ENCODE assay signal across 12 mouse cellular contexts in genomic region chr11:113708629-113709213, GRCm38 (mm10). TPM values are rescaled to one million over a fixed set of nuclear protein-coding genes. Genes with fewer than 3 reads are reported as not detected.
DNase-seq lines count a peak whose midpoint lies in the region; ATAC-seq and TF ChIP-seq lines count a peak whose summit lies in the region.
"Had no signal": no experiment of that assay in that cellular context is flagged by ENCODE, and none has a peak within 500 bp of the region (broad histone marks: within the 10 kb centered on the region; RNA-seq: fewer than 3 reads in every experiment).

No protein-coding gene starts in this region.

- no peak overlapping the region for H3K27ac ChIP-seq in heart, embryonic 12.5 days (ENCODE audit: poor library complexity, severe bottlenecking)
- no peak overlapping the region for H3K27ac ChIP-seq in heart, adult 2 months
- H3K27ac ChIP-seq in midbrain, embryonic 12.5 days (replicated peaks) = no peak overlapping the region
- no peak overlapping the region for H3K27ac ChIP-seq in midbrain, postnatal 0 days (ENCODE audit: low read depth, low read length)
- H3K27ac ChIP-seq in embryonic facial prominence, embryonic 15.5 days (replicated peaks) = peak overlapping the region; percentile 48; the same call in 1 of the 2 replicates
- H3K27ac ChIP-seq: hindbrain, embryonic 13.5 days; limb, embryonic 15.5 days had no signal

- no peak for TF ChIP-seq CTCF in heart, adult 2 months (IDR thresholded peaks at IDR 0.05)
- no peak for TF ChIP-seq CTCF in midbrain, postnatal 0 days (IDR thresholded peaks at IDR 0.05)

- whole genome bisulfite sequencing in heart, embryonic 12.5 days = 53% methylated on average over 19 of the region's 19 CpGs
- WGBS in heart, adult 2 months = 85% methylated on average over 19 of the region's 19 CpGs
- 47% methylated on average over 19 of the region's 19 CpGs for WGBS in midbrain, embryonic 12.5 days
- WGBS in midbrain, postnatal 0 days = 67% methylated on average over 19 of the region's 19 CpGs
- WGBS in embryonic facial prominence, embryonic 15.5 days = 51% methylated on average over 19 of the region's 19 CpGs

- no peak for TF ChIP-seq POLR2A in heart, adult 2 months (IDR thresholded peaks at IDR 0.05; ENCODE audit: insufficient read depth, low read depth, low read length)

- no peaks in the 10 kb centered on the region for H3K79me2 ChIP-seq in heart, adult 2 months (replicated peaks; ENCODE audit: control insufficient read depth, insufficient read depth, low read length)

- peaks cover 14% of the 10 kb centered on the region; the same call in 1 of the 2 replicates for H3K27me3 ChIP-seq in heart, embryonic 12.5 days (replicated peaks)
- no peaks in the 10 kb centered on the region for H3K27me3 ChIP-seq in heart, adult 2 months (ENCODE audit: control insufficient read depth, insufficient read depth, low read length)
- H3K27me3 ChIP-seq in midbrain, embryonic 12.5 days = peaks cover 22% of the 10 kb centered on the region
- H3K27me3 ChIP-seq in midbrain, postnatal 0 days (ENCODE audit: insufficient read depth, low read length) = no peaks in the 10 kb centered on the region
- H3K27me3 ChIP-seq in embryonic facial prominence, embryonic 15.5 days = no peaks in the 10 kb centered on the region
- H3K27me3 ChIP-seq: limb, embryonic 15.5 days had no signal

- H3K36me3 ChIP-seq in heart, embryonic 12.5 days = peaks cover 9% of the 10 kb centered on the region; the same call in 1 of the 2 replicates
- no peaks in the 10 kb centered on the region for H3K36me3 ChIP-seq in heart, adult 2 months (ENCODE audit: control insufficient read depth, insufficient read depth, low read length)
- peaks cover 9% of the 10 kb centered on the region; the same call in 1 of the 2 replicates for H3K36me3 ChIP-seq in midbrain, embryonic 12.5 days
- no peaks in the 10 kb centered on the region for H3K36me3 ChIP-seq in midbrain, postnatal 0 days (ENCODE audit: insufficient read depth, low read length)
- H3K36me3 ChIP-seq in embryonic facial prominence, embryonic 15.5 days = no peaks in the 10 kb centered on the region
- H3K36me3 ChIP-seq: limb, embryonic 15.5 days had no signal

- peaks cover 23% of the 10 kb centered on the region for H3K4me1 ChIP-seq in heart, embryonic 12.5 days (replicated peaks)
- peaks cover 10% of the 10 kb centered on the region for H3K4me1 ChIP-seq in heart, adult 2 months (ENCODE audit: control insufficient read depth, insufficient read depth, low read length)
- H3K4me1 ChIP-seq in midbrain, embryonic 12.5 days = peaks cover 23% of the 10 kb centered on the region
- H3K4me1 ChIP-seq in midbrain, postnatal 0 days (ENCODE audit: insufficient read depth, low read length) = peaks cover 3% of the 10 kb centered on the region
- peaks cover 32% of the 10 kb centered on the region for H3K4me1 ChIP-seq in embryonic facial prominence, embryonic 15.5 days

- peaks cover 3% of the 10 kb centered on the region for H3K9me3 ChIP-seq in heart, embryonic 12.5 days (replicated peaks)
- H3K9me3 ChIP-seq in midbrain, embryonic 12.5 days = no peaks in the 10 kb centered on the region
- H3K9me3 ChIP-seq in midbrain, postnatal 0 days (ENCODE audit: low read length) = no peaks in the 10 kb centered on the region
- no peaks in the 10 kb centered on the region for H3K9me3 ChIP-seq in embryonic facial prominence, embryonic 15.5 days (replicated peaks)
- H3K9me3 ChIP-seq: hindbrain, embryonic 13.5 days; limb, embryonic 15.5 days had no signal

- no peak for TF ChIP-seq EP300 in heart, adult 2 months (IDR thresholded peaks at IDR 0.05; ENCODE audit: insufficient read depth, low read depth, low read length)

- no peak for ATAC-seq in heart, embryonic 12.5 days (ENCODE audit: insufficient number of reproducible peaks, low FRiP score)
- ATAC-seq in midbrain, embryonic 12.5 days (ENCODE audit: low FRiP score, low read depth) = no peak
- ATAC-seq in midbrain, postnatal 0 days (ENCODE audit: low FRiP score) = no peak
- no peak for ATAC-seq in embryonic facial prominence, embryonic 15.5 days (ENCODE audit: insufficient number of reproducible peaks, low FRiP score, low TSS enrichment, low read depth)
- ATAC-seq in frontal cortex, adult (ENCODE audit: low TSS enrichment) = no peak

- H3K9ac ChIP-seq in heart, embryonic 12.5 days = no peak overlapping the region; the same call in 1 of the 2 replicates
- H3K9ac ChIP-seq in heart, adult 2 months (ENCODE audit: low read depth, low read length) = no peak overlapping the region
- H3K9ac ChIP-seq in midbrain, embryonic 12.5 days (replicated peaks) = peak overlapping the region; percentile 7; the same call in 1 of the 2 replicates
- H3K9ac ChIP-seq in midbrain, postnatal 0 days (replicated peaks; ENCODE audit: low read length, poor library complexity, severe bottlenecking) = no peak overlapping the region
- H3K9ac ChIP-seq in embryonic facial prominence, embryonic 15.5 days = no peak overlapping the region
- H3K9ac ChIP-seq: limb, embryonic 15.5 days had no signal

- H3K4me2 ChIP-seq in heart, embryonic 12.5 days = peak overlapping the region; percentile 21; the same call in 1 of the 2 replicates
- H3K4me2 ChIP-seq in midbrain, embryonic 12.5 days (replicated peaks) = no peak overlapping the region
- no peak overlapping the region for H3K4me2 ChIP-seq in midbrain, postnatal 0 days (ENCODE audit: low read depth, low read length, poor library complexity, severe bottlenecking)
- H3K4me2 ChIP-seq in embryonic facial prominence, embryonic 15.5 days (replicated peaks) = 0 out of 2 replicates have a peak overlapping the region, but pooled peaks have one; percentile 8
- H3K4me2 ChIP-seq: hindbrain, embryonic 13.5 days had no signal

- intact Hi-C loops in heart, adult 2 months (cut with DNase I) = no loop called here

- H3K4me3 ChIP-seq in heart, embryonic 12.5 days = no peak overlapping the region
- H3K4me3 ChIP-seq in heart, adult 2 months = no peak overlapping the region
- no peak overlapping the region for H3K4me3 ChIP-seq in midbrain, embryonic 12.5 days
- no peak overlapping the region for H3K4me3 ChIP-seq in midbrain, postnatal 0 days (ENCODE audit: low read depth, low read length)
- H3K4me3 ChIP-seq in embryonic facial prominence, embryonic 15.5 days (replicated peaks) = no peak overlapping the region
- H3K4me3 ChIP-seq: hindbrain, embryonic 13.5 days; limb, embryonic 15.5 days had no signal

- no peak for DNase-seq in heart, adult 2 months
- DNase-seq in midbrain, postnatal 0 days (ENCODE audit: low spot score) = no peak
- DNase-seq in ES-CJ7 (ENCODE audit: low read depth, low spot score) = peak; percentile 29
- DNase-seq in cerebellum, adult 8-10 months = no peak
- DNase-seq: cerebellum, adult 2 months had no signal

RNA-seq across cellular contexts. Expression of gene Cpsf4l, which starts 1.1 kb away (rescaled TPM):
- not detected in 2 replicates for polyA plus RNA-seq in heart, embryonic 12.5 days (2016; fragmentation: Nextera tagmentation; extraction: Ambion mirVana)
- total RNA-seq in heart, adult 2 months (2021) = not detected
- 0.18 TPM in 1 of 2 replicates, not detected in the other for polyA plus RNA-seq in heart, adult 2 months (2012; rRNA removed)
- polyA plus RNA-seq in midbrain, embryonic 12.5 days (2016; fragmentation: Nextera tagmentation; extraction: Ambion mirVana) = 0.48 and 0.50 TPM in 2 replicates
- 0.22 TPM in 1 of 2 replicates, not detected in the other for total RNA-seq in midbrain, postnatal 0 days (2014; rRNA removed)
- 0.20 TPM in 2 replicates for polyA plus RNA-seq in midbrain, postnatal 0 days (2015; fragmentation: Nextera tagmentation; extraction: Ambion mirVana)
- polyA plus RNA-seq in embryonic facial prominence, embryonic 15.5 days (2015; fragmentation: Nextera tagmentation; extraction: Ambion mirVana) = 1.6 and 2.1 TPM in 2 replicates
- polyA plus RNA-seq: spleen, adult 2 months had no signal

RNA-seq across cellular contexts. Expression of gene D11Wsu47e, which starts 24.5 kb away (rescaled TPM):
- 19.0 and 20.7 TPM in 2 replicates for polyA plus RNA-seq in heart, embryonic 12.5 days (2016; fragmentation: Nextera tagmentation; extraction: Ambion mirVana)
- 1 to 10 TPM; 5.8 to 6.4 TPM for total RNA-seq in heart, adult 2 months (2021)
- 4.7 and 7.8 TPM in 2 replicates for polyA plus RNA-seq in heart, adult 2 months (2012; rRNA removed)
- 24.3 and 26.2 TPM in 2 replicates for polyA plus RNA-seq in midbrain, embryonic 12.5 days (2016; fragmentation: Nextera tagmentation; extraction: Ambion mirVana)
- 19.5 and 26.8 TPM in 2 replicates for total RNA-seq in midbrain, postnatal 0 days (2014; rRNA removed)
- 27.8 and 27.9 TPM in 2 replicates for polyA plus RNA-seq in midbrain, postnatal 0 days (2015; fragmentation: Nextera tagmentation; extraction: Ambion mirVana)
- polyA plus RNA-seq in embryonic facial prominence, embryonic 15.5 days (2015; fragmentation: Nextera tagmentation; extraction: Ambion mirVana) = 19.2 and 19.6 TPM in 2 replicates

RNA-seq across cellular contexts. Expression of gene Fam104a, which starts 24.8 kb away (rescaled TPM):
- polyA plus RNA-seq in heart, embryonic 12.5 days (2016; fragmentation: Nextera tagmentation; extraction: Ambion mirVana) = 53.0 and 53.3 TPM in 2 replicates
- 10 to 100 TPM; 15.3 to 16.4 TPM for total RNA-seq in heart, adult 2 months (2021)
- 10.7 and 12.4 TPM in 2 replicates for polyA plus RNA-seq in heart, adult 2 months (2012; rRNA removed)
- 49.5 and 50.5 TPM in 2 replicates for polyA plus RNA-seq in midbrain, embryonic 12.5 days (2016; fragmentation: Nextera tagmentation; extraction: Ambion mirVana)
- 29.5 and 30.1 TPM in 2 replicates for total RNA-seq in midbrain, postnatal 0 days (2014; rRNA removed)
- 46.3 and 48.7 TPM in 2 replicates for polyA plus RNA-seq in midbrain, postnatal 0 days (2015; fragmentation: Nextera tagmentation; extraction: Ambion mirVana)
- polyA plus RNA-seq in embryonic facial prominence, embryonic 15.5 days (2015; fragmentation: Nextera tagmentation; extraction: Ambion mirVana) = 48.6 and 49.5 TPM in 2 replicates

RNA-seq across cellular contexts. Expression of gene Cdc42ep4, which starts 43.0 kb away (rescaled TPM):
- 23.2 and 24.3 TPM in 2 replicates for polyA plus RNA-seq in heart, embryonic 12.5 days (2016; fragmentation: Nextera tagmentation; extraction: Ambion mirVana)
- total RNA-seq in heart, adult 2 months (2021) = 10 to 100 TPM; 20.6 to 23.2 TPM
- polyA plus RNA-seq in heart, adult 2 months (2012; rRNA removed) = 12.3 and 12.9 TPM in 2 replicates
- polyA plus RNA-seq in midbrain, embryonic 12.5 days (2016; fragmentation: Nextera tagmentation; extraction: Ambion mirVana) = 102 and 104 TPM in 2 replicates
- 88.0 and 89.5 TPM in 2 replicates for total RNA-seq in midbrain, postnatal 0 days (2014; rRNA removed)
- polyA plus RNA-seq in midbrain, postnatal 0 days (2015; fragmentation: Nextera tagmentation; extraction: Ambion mirVana) = 60.3 and 63.2 TPM in 2 replicates
- 82.2 and 86.2 TPM in 2 replicates for polyA plus RNA-seq in embryonic facial prominence, embryonic 15.5 days (2015; fragmentation: Nextera tagmentation; extraction: Ambion mirVana)

RNA-seq across cellular contexts. Expression of gene Slc39a11, which starts 58.8 kb away (rescaled TPM):
- 19.0 and 22.4 TPM in 2 replicates for polyA plus RNA-seq in heart, embryonic 12.5 days (2016; fragmentation: Nextera tagmentation; extraction: Ambion mirVana)
- total RNA-seq in heart, adult 2 months (2021) = 1 to 10 TPM; 2.6 to 2.7 TPM
- 3.7 and 5.6 TPM in 2 replicates for polyA plus RNA-seq in heart, adult 2 months (2012; rRNA removed)
- 23.0 and 26.1 TPM in 2 replicates for polyA plus RNA-seq in midbrain, embryonic 12.5 days (2016; fragmentation: Nextera tagmentation; extraction: Ambion mirVana)
- total RNA-seq in midbrain, postnatal 0 days (2014; rRNA removed) = 56.0 and 62.5 TPM in 2 replicates
- polyA plus RNA-seq in midbrain, postnatal 0 days (2015; fragmentation: Nextera tagmentation; extraction: Ambion mirVana) = 35.9 and 40.4 TPM in 2 replicates
- 26.9 and 27.0 TPM in 2 replicates for polyA plus RNA-seq in embryonic facial prominence, embryonic 15.5 days (2015; fragmentation: Nextera tagmentation; extraction: Ambion mirVana)

Comparison
In these comparisons a context has a peak if more than half of its experiments do, and no peak if none do; other contexts are left out.
1. H3K4me2 ChIP-seq: peak in heart, embryonic 12.5 days (single experiment) and embryonic facial prominence, embryonic 15.5 days (single experiment); none in midbrain, embryonic 12.5 days (single experiment) and midbrain, postnatal 0 days (single experiment).